Mouse (Mus musculus): ENCODE measurements around the gene Bdh1.

Bdh1 gene

DNA sequence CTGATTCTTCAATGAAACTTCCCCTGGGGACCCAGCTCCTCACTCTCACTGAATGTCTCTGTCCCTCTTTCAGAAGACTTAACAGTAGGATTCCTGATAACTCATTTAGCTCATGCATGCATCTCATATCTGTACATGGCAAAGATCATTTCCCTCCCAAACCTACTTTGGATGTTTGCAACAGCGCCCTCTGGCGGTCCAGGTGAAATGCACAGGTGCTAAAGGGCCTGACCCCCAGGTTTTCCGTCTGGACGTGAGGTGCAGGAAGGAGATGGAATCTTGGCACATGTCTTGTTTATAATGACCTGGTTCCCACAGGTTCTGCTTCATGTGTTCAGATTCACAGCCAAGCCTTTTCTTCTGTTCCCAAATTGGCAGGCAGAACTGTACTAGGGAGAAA is 3.4 kb downstream of the Bdh1 start:
- no peak for TF ChIP-seq GATA4 (IDR thresholded peaks at IDR 0.05; ENCODE audit: insufficient replicate concordance, low read length)

DNA sequence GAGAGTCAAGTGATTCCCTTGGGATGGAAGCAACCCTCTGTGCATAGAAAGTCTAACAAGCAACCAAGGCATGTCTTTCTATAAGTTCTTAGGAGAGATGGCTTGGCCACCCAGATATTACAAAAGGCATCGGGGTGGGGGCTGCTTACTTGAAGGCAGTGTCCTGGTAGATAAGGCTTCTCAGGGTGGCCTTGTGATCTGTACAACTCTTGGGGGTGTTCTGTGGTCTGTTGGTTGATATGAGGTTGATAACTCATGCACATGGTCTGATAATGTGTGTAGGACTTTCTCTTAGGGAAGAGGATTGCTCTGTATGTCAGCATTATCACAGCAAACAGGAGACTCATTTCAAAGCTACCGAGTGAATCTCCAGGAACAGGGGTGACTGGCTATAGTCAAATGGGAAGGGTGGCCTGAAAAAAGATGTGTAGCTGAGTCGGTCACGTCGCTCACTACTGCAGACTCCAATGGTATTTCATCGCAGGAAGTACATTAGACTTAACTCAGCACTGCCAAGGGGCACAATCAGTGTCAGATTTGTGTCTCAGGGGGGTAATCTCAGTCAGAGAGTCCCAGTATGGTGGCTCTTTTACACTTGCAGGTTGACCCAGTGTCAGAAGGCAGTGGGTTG is 4.5 kb downstream of the Bdh1 start:
- TF ChIP-seq GATA4 (IDR thresholded peaks at IDR 0.05; ENCODE audit: insufficient replicate concordance, low read length): no peak

DNA sequence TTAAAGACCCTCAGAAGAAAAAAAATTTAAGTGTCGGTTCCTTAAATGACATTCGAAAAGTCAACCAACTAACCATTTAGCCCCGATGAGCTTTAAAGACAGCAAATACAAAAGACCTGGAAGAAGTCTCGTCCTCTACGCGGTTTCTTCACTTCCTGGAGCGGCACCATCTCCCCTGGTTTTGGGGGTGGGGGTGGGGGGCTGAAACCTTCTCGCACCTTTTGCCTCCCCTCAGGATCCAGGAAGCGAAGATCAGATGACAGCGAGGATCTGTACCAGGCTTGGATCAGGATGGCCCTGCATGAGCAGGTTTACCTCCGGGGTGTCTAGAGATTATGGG is 6.2 kb downstream of the Bdh1 start:
- TF ChIP-seq GATA4 (IDR thresholded peaks at IDR 0.05; ENCODE audit: insufficient replicate concordance, low read length): no peak

DNA sequence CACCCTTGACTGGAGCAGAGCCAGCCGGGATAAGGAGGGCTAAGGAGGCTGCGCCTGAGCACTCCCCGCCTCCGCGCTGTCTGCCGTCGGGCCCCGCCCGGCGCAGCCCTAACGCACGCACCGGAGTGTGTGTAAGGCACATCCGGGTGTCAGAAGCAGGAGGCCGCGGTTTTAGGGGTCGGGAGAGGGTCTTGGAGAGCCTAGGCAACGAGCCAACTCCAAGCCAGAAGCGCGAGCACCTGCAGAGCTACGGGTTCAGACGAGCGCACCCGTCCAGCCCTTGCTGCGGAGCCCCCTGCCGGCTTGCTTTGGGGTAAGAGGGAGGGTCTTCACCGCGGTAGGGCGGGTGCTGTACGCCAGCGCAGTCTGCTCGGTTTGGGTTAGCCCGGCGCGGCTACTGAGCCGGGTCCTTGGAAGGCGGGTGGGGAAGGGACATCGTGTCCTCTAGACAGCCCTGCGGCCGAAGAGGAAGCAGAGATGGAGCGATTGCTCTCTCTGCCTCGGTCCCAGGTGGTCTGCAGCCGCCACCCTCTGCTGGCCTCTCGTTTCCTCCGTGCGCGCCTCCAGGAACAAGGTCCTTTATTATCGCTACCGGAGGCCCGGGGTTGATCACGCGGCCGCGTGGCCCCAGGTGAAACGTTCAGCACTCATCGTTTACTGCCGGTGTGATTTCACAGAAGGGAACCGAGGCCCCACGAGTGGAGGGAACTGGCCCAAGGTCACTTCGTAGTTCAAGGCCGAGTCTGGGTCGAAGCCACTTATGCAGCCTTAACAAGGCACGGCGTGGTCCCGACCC is 6.8 kb downstream of the Bdh1 start:
- no peak for TF ChIP-seq GATA4 (IDR thresholded peaks at IDR 0.05; ENCODE audit: insufficient replicate concordance, low read length)

DNA sequence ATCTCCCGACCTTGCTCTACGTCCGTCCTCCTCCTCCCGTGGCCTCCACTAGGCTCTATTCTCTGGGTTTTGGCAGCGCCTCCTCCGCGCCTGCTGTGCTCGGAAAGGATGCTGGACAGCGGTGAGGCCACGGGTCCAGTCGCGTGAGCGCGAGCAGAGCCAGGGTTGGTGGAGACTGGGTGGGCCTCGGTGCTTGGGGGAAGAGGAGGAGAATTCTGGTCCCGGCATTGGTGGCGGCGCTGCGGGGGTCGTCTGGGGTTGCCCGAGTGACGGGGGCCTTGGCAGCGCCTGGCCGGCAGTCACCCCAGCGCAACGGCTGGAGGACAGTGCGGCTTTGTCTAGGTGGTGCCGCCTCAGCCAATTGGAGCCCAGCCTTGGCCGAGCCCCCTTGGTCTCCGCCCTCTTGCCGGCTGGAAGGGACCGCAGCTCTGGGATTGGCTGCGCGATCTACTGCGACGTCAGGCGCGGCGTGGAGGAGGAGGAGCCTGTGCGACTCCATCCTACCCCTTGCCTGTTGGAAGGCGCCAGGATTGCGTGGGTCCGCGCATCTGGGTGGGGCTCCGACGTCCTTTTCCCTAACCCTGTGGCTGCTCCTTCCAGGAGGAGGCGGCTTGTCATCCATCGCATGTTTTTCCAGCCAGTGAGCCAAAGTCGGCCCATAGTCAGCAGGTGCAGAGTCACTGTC is 7.5 kb downstream of the Bdh1 start:
- TF ChIP-seq GATA4 (IDR thresholded peaks at IDR 0.05; ENCODE audit: insufficient replicate concordance, low read length): no peak

DNA sequence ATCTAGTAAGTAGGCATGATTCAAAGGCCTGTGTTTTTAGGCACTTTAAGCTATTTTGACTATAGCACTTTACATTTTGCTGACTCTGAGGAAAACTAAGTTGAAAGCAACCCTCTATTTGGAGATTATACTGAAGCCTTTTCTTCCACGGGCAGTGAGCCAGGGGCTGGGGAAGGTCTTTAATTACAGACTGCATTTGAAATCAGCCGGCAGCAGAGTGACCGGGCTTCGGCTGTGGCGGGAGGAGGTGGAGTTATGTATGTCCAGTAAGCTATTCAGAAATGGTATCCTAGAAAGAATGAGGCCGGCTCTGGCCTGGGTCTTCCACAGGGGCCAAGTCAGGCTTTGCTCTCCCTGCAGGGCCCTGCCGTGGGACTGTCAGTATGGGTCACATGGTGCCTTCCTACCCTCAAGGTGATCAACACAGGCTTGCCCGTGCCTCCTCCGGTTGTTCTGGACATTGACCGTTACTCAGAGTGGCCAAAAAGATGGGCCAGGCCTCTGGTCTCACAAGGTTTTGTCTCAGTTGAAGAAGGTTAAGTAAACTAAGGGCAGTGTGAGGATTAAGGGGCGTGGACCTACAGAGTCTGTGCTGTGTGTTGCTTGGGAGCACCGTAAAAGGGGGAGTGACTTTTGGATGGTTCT is 11.5 kb downstream of the Bdh1 start:
- TF ChIP-seq GATA4 (IDR thresholded peaks at IDR 0.05; ENCODE audit: insufficient replicate concordance, low read length): no peak

DNA sequence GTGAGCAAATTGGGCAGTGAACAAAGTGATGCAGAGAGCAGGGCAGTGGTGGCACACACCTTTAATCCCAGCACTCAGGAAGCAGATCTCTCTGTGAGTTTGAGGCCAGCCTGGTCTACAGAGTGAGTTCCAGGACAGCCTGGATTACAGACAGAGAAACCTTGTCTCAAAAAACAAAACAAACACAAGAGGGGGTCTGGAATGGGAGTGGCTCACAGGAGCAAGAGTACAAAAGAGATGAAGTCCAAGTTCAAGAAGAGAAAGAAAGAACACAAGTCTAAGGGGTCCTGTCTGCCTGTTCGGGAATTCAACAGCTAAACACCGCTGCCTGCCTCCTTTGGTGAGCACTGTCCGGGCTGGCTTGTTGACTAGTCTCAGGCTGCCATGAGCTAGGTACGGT is 13.1 kb downstream of the Bdh1 start:
- no peak for TF ChIP-seq GATA4 (IDR thresholded peaks at IDR 0.05; ENCODE audit: insufficient replicate concordance, low read length)

DNA sequence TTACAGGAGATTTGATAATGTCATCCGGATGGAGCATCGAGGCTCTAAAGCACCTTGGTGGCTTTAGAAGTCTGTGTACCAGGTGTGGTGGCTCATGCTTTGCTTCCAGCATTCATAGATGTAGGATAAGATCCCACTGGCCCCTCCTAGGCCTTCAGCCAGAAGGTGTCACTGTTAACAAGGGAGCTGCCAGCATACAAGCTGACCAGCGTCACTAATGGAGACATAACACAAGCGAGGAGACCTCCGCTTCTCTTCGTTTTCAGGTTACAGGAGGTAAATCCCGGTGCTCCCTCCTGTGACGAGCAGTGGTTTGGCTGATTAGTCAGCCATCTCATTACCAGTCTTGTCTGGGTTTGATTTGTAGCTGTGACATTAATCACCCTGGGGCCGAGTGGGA is 14.0 kb downstream of the Bdh1 start:
- TF ChIP-seq GATA4 (IDR thresholded peaks at IDR 0.05; ENCODE audit: insufficient replicate concordance, low read length): no peak

DNA sequence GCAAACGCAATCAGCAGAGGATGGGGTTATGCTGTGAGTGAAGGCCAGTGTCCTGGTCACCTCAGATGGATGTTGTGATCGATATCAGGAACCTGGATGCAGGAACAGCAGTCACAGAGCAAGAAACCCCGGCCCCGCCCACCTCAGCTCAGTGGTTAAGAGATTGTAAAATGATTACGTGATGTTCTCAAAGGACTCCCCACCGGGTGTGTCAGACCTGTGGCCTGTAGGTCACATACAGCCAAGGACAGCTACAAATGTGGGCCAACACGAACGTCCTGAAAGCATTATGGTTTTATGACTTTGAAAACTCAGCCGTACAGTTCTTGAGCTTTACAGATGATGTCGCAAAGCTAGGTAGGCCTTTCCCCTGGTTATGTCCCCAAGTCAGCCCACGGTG is 15.3 kb downstream of the Bdh1 start:
- no peak for TF ChIP-seq GATA4 (IDR thresholded peaks at IDR 0.05; ENCODE audit: insufficient replicate concordance, low read length)

DNA sequence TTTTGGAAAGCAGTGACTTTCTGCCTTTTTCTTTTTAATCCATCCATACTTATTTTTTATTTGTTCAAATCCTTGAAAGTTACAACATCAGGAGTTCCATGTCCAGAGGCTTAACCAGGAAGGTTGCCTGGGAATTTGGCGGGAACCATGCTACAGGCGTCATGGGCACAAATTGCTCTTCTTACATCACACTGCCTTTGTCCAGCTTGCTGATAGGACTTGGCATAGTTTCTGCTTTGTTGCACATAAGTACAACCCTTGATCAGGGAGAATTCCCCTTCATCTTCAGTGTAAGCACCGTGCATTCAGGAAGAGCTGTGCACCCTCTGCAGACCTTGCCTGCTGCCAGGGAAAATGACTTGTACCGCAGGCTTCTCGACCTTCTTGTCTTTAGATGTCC is 17.4 kb downstream of the Bdh1 start:
- TF ChIP-seq GATA4 (IDR thresholded peaks at IDR 0.05; ENCODE audit: insufficient replicate concordance, low read length): no peak

DNA sequence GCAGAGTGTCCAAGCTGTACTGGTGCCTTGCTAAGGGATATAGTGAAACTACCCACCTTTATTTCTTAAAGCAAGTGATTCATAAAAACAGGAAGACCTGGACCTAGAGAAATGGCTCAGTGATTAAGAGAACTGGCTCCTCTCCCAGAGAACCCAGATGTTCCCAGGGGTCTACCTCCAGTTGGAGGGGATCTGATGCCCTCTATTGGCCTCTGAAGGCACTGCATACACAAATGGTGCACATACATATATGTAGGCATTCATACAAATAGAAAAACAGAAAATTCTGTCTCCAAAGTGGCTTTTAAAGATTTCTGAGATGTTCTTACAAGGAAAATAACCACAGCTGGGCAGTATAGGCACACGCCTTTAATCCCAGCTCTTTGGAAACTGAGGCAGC is 18.0 kb downstream of the Bdh1 start:
- no peak for TF ChIP-seq GATA4 (IDR thresholded peaks at IDR 0.05; ENCODE audit: insufficient replicate concordance, low read length)

DNA sequence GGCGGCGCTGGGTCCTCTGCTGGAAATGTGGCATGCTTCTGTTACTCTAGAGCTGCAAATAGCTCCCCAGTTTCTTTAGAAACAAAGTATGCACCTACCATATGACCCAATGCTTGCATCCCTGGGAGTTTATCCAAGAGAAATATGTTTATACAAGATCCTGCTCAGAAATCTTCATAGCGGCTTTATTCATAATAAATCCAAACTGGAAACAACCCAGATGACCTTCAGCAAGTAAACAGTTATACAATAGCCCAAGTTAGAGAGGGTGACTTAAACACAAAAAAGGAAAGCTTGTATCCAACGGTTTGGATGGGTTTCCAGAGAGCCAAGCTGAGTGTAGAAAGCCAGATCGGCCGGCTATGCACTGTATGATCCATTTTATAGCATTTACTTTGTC is 22.4 kb downstream of the Bdh1 start:
- TF ChIP-seq GATA4 (IDR thresholded peaks at IDR 0.05; ENCODE audit: insufficient replicate concordance, low read length): no peak

DNA sequence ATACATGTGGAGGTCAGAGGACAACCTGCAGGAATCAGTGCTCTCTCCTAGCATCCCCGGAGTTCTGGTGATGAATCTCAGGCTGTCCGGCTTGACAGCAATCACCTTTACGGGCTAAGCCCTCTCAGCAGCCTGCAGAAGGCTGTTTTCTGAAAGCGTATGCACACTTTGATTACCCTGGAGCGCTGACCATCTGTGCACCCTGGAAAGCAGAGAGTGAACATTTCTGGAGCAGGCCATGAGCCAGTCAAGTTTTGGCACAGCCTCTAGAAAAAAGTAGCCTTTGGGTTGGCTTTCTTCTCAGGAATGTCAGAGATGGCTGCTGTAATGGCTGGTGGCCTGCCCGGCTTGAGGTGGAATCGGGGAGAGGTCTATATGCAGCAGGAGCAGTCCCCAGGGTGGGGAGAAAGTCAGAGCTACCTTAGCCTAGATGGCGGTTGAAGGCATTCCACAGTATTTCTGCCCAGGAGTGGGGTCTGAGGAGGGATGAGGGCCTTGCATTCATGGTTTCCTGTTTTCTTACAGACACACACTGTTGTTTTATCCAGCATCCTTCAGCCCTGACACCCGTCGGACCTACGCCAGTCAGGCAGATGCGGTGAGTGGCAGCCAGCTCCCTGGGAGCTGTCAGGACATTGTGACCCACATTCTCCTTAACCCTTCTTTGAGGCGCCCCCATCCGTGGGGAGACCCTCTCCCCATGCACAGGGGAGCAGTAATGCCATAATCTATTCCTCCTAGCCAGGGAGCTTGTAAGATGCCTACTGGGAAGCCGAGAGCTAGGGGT is 24.2 kb downstream of the Bdh1 start:
- TF ChIP-seq GATA4 (IDR thresholded peaks at IDR 0.05; ENCODE audit: insufficient replicate concordance, low read length): no peak

DNA sequence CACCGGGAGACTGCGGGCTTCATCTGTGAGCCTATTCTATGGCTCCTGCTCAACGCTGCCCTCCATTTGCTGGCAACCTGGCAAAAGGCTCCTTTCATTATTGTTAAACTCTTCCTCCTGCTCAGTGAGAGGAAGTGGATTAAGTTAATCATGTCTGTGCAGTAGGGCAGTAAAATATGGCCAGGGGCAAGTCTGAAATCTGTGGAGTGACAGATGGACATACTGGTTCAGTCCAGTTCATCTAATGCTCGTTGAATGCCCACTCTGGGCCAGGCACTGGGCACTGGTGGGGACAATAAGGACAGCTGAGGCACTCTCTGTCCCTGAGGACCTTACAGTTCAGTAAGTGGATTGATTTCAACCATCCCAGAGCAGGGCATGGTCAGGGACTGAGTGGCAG is 27.9 kb downstream of the Bdh1 start:
- no peak for TF ChIP-seq GATA4 (IDR thresholded peaks at IDR 0.05; ENCODE audit: insufficient replicate concordance, low read length)

DNA sequence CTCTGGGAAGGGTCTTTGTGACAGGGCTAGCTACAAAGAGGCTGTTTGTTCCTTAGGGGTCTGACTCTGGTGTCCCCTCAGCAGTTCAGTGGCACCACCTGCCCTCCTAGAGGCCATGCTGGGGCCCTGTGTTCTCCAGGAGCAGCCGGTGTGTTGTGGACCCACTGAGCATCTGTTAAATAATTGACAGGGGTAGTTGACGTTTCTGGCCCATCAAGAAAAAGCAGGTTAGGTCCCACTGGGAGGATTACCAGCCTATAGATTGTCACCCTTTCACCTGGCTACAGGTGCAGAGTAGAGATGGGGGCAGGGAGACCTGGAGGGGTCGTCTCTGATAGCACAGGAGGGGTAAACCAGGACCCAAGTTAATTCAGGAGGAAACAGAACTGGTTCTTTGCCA is 29.2 kb downstream of the Bdh1 start:
- no peak for TF ChIP-seq GATA4 (IDR thresholded peaks at IDR 0.05; ENCODE audit: insufficient replicate concordance, low read length)
